Mouse (Mus musculus): ENCODE data around the gene Lsmem1. TPM values are rescaled to one million over a fixed set of nuclear protein-coding genes. Genes with fewer than 3 reads are reported as not detected.

Gene Lsmem1
- polyA plus RNA-seq (2012; rRNA removed), result not detected in 2 replicates

DNA sequence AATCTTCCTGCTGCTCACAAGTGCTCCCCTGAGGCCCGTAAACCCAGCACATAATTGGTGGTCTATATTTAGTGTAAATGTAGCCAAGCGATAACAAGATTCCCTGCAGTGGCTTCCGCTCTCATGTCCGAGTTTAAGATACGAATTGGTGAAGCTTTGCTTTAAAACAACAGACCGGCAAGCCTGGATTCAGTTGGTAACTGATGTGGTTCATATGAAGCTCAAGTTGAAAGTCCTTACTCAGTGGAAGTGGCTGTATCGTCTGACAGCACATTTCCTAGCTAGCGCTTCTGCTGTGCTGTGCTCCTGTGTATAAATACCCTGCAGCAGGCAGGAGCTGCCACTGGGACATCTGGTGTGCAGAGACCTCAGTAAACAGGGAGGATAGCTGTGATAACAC, at the start of gene Lsmem1:
TSS of gene Lsmem1 (minus strand) at position 189 of the 400 bp plus-strand sequence.
- DNase-seq (ENCODE audit: low read depth), result no peak

DNA sequence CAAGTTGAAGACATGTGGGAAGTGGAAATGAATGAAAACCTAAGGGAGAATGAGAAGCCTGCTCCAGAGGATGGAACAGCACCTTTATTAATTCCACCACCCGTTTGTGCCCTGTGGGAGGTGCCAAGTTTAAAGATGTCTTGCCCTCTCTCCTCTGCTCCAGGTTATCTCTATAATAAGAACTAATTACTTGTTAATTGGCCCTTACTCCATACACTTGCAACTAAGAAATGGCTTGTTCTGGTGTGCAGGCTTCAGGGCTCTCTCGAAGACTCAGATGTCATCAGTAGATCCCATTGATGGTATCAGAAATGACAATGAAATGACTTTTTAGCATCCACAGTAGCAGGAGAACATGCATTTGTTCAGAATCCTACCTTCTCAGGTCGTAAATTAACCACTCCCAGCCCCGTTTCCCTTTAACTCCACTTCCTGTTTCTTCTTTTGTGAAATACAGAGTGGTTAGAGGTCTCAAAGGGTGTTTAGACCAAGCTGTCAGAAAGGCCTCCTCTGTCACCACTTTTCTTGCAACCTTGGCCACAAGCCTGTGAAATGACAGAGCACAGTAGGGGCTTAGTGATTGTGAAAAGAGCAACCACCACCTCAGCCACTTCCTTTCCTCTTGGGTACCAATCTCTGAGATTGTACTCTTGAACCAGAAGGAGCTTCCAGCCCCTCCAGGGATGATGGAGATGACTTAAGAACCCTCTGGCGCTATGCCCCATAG, 49.3 kb upstream of the Lsmem1 start, which contains the start of gene Ifrd1:
TSS of gene Ifrd1 (minus strand) at position 51 of the 727 bp plus-strand sequence.
- DNase-seq (ENCODE audit: low read depth), result no peak

DNA sequence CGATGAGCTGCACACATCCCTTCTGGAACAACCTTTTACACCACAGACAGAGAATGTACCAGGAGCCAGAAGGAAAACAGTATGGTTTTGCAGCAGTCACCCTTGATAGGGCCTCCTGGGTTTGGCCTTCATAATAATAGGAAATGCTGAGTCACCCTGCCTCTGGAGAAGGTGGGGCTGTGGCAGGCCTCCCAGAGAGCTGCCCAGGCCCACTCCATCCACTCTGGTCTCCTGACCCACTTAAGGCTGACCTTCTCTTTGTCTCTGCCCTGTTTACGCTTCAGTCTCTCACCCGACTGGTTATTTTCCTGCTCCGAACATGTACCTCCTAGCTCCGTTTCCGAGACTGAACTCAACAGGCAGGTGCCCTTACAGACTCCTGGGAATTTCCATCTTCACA, 48.7 kb upstream of the Lsmem1 start:
- no peak for DNase-seq (ENCODE audit: low read depth)

DNA sequence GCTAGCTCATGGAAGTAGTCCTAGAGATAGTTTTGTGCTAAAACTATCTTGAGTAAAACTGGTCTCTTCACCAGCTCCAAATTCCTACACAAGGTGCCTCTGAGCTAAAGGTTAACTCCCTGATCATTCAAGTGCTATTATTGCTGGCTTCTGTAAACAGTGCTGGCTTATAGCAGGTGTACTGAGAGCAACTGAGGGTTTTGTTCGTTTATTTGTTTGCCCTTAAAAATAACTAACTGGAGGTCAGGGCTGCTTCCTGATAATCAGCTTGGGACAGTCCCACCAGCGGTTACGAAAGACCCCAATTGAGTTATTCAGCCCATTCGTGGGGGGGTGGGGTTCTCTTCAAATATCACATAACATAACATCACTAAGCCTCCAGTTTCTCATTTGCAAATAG, 48.1 kb upstream of the Lsmem1 start:
- DNase-seq (ENCODE audit: low read depth), result no peak

DNA sequence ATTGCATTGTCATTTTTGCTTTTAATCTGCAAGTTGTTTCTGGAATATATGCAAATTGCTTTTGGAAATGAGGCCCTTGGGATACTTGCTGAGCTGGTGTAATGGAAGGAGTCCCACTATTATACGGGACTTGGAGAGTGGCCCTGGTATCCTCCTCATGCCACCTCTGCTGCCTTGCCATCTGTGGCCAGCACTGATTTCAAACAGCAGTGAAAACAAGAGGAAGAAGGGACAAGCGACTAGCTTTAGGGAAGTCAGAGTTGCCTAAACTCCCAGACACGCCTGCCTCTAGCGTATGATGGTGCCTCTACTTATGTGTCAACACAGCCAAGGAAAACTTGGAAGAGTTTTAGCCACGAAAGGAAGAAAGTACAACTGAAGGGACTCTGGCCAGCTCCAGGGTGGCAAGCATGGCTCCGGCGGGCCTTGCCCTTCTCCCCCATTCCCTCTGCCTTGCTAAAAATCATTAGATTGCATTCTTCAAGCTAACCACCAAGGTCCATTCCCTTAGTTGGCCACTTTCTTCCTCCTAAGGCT, 46.2 kb upstream of the Lsmem1 start:
- no peak for DNase-seq (ENCODE audit: low read depth)

DNA sequence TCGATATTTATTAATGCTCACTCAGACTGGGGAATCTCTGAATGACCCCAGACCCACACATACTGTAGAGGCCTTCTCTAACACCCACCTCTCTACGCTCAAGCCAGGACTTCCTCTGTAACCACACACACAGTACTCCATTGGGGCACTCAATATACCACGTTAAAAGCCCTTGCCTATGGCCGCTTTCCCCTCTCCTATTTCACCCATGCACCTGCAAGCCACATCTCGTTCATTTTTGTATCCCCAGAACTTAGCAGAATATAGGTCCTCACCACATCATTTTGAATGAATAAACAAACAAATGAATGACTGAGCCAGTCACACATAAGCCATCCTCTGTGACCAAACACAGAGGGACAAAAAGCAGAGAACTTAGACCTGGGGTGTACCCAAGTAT, 45.6 kb upstream of the Lsmem1 start:
- no peak for DNase-seq (ENCODE audit: low read depth)

DNA sequence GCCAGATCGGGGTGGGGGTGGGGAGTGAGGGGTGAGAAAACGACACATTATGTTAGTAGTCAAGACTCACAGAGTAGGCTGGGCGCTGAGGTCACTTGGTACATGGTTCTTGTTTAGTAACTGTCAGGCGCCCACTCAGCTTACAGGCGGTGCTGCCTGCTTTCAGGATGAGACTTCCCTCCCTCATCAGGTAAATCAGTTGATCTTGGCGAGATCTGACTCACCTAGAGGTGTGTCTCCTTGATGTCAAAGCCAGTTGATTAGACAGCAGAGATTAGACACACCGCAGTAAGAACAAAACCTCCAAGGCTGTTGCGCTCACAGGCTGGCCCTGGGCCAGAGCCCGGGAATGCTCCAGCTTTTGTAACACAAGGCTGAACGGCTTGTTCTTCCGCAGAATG, 44.5 kb upstream of the Lsmem1 start:
- DNase-seq (ENCODE audit: low read depth), result no peak

DNA sequence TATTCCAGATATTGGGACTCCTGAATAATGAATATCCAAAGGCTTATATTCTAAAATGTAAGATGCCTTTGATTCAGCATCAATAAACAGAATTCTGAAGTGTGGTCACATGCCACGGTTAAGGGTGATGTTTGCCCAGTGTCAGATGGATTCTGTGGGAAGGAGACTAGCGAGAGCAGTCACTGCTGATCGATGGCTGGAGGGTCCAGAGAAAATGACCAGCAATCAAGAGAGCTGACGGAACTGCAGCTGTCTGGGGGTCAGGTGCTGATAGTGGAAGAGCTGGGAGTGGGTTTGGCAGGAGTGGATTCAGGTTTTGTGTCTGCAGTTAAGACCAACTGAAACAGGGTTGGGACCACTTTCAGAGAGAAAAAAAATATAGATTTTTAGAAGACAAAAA, 44.0 kb upstream of the Lsmem1 start:
- DNase-seq (ENCODE audit: low read depth), result no peak

DNA sequence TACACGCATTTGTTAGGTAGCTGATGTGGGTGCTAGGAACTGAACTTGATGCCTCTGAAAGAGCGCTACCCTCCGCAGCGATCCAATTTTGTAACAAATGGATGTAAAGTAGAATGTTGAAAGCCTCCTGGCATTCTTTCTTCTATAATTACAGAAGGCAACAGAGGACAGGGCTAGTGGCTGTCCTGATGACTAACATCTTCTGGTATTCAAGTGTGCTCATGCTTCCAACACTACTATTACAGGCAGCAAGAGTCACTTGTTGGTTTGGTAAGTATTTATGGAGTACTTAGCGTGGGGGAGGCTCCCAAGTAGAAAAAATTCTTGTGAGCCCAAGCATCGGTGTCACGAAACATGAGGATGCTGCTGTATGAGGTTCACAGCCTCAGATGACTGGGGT, 39.9 kb upstream of the Lsmem1 start:
- no peak for DNase-seq (ENCODE audit: low read depth)

DNA sequence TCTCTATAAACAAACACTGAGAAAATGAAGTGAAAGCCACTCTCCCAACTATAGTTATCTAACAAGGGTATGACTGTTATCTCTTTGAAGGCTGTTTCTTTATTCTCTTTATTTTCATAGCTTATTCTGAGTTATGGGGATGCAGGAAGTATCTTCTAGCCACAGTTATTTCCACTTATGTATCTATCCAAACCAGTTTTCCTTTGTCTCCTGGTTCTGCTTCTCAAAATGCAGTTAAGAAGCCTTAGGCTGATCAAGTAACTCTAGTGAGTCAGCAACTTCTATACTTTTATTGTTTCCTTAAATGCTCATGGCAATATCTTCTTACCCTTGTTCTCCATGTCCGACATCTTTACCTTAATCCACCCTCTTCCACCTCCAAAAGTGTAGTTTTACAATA, 32.9 kb upstream of the Lsmem1 start:
- DNase-seq (ENCODE audit: low read depth), result no peak

DNA sequence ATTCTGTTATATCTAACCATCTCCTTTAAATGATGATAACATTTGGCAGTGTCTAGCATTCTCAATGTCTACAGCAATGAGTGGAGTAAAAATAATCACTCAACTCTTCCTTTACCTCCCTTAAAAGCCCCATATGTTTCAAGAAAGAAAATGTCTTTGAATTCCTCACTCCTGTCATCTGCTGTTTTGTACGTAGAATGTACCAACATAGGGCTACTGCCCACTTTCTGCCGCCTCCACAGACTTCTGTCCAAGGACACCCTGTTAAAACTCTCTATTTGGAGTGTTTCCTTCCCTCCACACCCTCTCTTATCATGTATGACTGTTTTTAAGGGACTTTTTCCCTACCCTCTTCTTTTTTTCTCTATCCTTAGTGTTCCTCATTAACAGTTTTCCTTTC, 32.3 kb upstream of the Lsmem1 start:
- no peak for DNase-seq (ENCODE audit: low read depth)

DNA sequence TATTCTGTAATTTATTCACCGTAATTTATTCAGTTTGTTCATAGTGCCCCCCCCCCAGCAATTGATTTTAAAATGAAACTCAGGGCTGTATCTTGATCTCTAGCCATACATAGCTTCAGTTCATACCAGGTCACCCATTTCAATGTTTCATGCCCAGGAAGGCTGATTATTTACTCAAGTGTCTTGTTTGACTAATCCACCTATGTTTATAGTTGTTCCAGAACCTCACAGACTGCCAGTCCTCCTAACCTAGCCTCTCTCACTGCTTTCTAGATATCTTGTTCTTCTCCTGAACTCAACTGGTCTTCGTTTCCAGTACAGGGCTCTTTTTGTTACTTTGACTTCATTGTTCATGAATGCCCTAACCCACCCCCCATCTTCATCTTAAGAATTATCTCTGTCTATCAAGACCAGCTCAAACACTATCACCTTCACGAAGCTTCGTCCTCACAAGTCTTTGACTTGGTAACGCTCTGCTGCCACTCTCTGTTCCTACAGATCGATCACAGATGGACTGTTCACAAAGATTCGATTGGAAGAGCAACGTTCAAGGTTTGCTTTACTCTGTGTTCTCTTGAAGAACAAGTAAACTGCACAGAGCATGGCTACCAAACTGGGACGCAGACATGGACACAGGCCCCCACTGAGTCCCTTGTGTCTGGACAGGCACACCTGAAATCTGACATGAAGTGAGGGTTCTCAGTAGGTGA, 25.0 kb upstream of the Lsmem1 start:
- DNase-seq (ENCODE audit: low read depth), result no peak

DNA sequence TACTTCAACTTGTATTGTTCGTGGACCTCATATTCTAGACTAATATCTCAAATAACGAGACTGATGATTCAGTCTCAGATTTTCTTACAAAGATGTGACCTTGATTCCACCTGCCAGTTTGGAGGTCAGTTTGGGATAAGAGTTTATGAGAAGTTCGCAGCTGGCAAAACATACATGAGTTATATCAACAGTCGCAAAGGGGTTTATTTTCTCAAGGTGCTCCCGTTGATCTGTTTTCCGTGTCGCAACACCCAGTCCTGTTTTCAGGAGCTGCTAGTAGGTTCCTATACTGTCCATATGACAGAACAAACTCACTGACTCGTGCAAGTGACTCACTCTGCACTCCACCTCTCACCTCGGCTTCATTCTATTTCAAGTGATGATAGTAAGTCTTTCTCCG, 24.4 kb upstream of the Lsmem1 start:
- DNase-seq (ENCODE audit: low read depth), result no peak

DNA sequence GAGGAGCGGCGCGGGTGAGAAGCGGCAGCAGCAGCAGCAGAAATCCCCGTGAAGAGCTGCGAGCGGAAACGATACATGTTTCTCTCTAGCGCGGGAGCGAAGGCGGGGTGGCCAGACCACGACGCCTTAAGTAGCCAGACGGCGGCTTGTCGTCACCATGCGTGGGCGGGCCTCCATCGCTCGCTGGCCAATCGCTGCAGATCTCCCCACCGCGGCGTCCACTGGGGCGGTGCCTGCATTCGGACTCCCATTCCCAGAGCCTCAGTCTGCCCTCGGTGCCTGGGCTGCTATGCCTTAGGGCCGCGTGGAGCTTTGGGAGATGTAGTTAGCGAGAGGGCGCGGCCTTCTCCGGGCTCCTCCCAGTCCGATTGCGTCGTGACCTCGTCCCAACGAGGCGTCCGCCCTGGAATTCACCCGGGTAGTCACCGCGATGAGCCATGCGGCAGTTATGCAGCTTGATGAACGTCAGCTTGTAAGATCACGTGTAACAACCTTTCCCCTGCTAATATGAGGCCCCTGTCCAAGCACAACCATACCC, 23.9 kb upstream of the Lsmem1 start:
- DNase-seq (ENCODE audit: low read depth), result peak; percentile 90

DNA sequence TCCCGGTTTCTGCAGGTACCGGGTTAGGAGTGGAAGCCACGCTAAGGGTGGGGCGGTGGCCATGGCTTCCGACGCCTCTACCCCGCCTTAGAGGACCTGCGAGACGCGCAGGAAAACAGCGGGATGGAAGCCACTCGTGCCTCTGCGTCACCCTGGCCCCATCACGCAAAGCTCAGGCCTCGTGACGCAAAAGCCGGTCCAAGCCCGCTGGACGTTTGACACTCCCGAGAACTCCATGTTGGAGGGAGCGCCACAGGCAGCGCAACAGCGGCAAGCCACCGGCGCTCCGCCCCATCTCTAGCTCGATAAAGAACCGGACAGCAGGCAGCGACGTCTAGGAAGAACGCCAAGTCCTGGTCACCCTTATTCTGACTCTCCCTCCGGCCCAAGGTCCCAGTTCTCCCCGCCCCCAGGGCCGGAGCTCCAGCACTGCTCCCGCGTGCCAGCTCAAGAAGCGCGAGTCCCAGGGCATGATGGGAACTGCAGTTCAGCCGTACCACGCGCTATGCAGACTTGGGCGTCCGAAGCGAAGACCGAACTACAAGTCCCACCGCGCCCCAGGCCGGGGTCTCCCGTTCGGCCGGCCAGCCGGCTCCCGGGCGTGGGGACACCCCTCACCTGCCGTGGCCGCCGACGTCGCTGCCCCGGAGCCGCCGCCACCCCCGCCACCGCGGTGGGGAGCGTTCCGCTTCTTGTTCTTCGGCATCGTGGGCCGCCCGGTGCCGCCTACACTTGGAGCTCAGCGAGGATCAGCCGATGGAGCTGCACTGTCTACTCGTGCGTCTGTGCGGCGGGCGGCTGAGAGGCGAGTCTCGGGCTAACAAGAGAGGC, 23.2 kb upstream of the Lsmem1 start:
- DNase-seq (ENCODE audit: low read depth), result no peak

DNA sequence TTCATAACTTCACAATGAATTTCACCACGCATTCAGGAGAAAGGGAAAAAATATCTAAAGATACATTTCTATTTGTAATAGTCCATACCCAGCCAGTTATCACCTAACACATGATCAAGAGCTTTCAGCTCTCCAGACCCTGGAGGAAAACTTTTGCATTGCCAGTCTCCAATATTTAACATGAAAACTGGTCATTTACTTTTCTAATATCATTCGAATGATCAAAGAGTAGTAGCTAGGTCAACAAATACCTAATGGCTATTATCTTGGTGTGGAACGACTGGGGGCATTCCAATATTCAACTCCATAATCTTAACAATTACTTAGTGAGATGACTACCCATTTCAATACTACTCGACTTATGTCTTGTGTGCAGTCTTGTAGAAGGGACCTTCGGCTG, 22.3 kb upstream of the Lsmem1 start:
- no peak for DNase-seq (ENCODE audit: low read depth)

DNA sequence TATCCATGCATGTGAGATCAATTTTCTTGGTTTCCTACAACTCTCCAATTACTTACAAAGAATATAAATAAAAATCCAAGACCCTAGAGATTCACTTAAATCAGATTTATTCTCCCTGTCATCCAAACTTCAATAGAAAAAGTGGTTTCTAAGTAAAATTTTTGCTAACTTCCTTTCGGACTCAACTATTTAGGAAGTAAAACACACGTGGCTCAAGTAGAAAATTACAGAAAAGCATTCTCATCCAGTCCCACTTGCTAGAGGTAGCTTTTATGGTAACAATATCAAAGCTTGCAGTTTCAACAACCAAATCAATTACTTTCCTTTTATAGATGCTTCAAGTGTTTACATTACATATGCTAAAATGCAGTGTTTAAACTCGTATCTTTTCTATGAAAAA, 21.6 kb upstream of the Lsmem1 start:
- DNase-seq (ENCODE audit: low read depth), result no peak

DNA sequence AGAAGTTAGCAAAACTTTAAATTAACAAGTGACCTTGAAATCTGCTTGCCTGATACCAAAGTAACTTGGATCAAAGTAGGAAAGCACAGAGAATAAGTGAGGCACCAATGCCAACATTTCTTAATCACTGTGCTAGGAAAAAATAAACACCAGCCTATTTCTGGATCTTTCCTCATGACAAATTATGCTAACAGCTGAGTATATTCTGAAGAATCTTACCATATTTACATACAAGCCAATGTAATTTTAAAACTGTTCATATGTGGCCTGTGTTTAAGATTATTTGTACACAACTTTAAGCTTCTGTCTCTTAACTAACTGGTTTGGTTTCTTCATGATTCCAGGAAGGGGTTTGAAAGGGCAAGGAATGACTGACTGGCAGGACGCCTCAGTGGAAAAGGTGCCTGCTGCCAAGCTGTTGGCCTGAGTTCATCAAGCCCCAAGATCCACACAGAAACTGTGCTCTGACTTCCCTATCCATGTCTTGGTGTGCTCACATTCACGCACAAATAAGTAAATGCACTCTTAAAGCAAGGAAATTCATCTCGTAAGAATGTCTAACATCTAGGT, 20.8 kb upstream of the Lsmem1 start:
- DNase-seq (ENCODE audit: low read depth), result no peak

DNA sequence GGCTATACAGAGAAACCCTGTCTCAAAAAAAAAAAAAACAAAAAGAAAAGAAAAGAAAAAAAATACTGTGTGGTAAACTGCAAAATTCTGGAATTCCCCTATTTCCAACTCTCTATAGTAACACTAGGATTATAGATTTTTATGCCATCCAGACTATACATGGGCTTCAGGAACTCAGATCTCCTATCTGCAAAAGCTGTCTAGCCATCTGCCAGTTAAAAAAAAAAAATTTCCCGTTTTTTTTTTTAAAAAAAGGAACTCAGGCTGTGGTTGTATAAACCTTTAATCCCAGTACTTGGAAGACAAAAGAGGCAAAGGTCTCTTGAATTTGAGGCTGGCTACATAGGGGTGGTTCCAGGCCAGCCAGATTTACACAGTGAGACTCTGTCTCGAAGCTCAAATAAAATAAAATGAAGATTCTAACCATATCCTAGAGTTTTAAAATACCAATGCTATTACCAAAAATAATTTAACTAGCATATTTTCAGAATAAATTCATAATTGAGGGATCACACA, 19.2 kb upstream of the Lsmem1 start:
- DNase-seq (ENCODE audit: low read depth), result no peak

DNA sequence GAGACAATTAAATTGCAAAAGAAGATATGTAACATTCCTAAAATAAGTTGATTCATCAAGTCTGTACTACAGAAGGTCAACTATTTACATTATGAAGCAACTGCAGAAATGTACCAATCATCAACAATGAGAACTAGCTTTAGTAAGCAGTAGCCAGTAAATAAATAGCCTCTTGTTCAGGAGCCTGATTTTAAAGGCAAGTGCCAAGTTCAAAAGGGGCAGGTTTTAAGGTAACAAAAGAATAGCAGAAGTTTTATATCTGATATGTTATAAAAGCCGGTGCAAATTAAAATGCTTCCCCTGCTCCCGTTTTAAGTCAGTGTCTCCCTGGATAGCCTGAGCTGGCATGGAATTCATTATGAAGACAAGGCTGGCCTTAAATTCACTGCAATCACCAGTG, 18.5 kb upstream of the Lsmem1 start:
- no peak for DNase-seq (ENCODE audit: low read depth)
